Mouse (Mus musculus) C2C12 (cell line): ENCODE measurements around the gene Ngdn. TPM values are rescaled to one million over a fixed set of nuclear protein-coding genes. Genes with fewer than 3 reads are reported as not detected.

ENCODE experiments used
- H3K27me3 ChIP-seq: one replicate; pipeline ENCODE4 v1.6.1; 2011; ENCODE audit not compliant: control insufficient read depth, insufficient read depth, insufficient read length
- H3K36me3 ChIP-seq: one replicate; pipeline ENCODE4 v1.6.1; 2011; ENCODE audit not compliant: control insufficient read depth, insufficient read depth
- H3K4me3 ChIP-seq: one replicate; pipeline ENCODE4 v1.5.1; 2011; ENCODE audit warnings: mild to moderate bottlenecking, control low read depth; ENCODE audit not compliant: poor library complexity, insufficient read depth, severe bottlenecking
- H3K79me2 ChIP-seq: one replicate; pipeline ENCODE4 v1.6.1; 2011; ENCODE audit not compliant: control insufficient read depth, insufficient read depth
- H3K79me3 ChIP-seq: one replicate; pipeline ENCODE4 v1.6.1; 2011; ENCODE audit warnings: low read depth, control low read depth
- H3ac ChIP-seq: one replicate; pipeline ENCODE3; 2011; ENCODE audit warnings: low read depth; ENCODE audit not compliant: control insufficient read depth, insufficient read length
- CEBPB ChIP-seq: IDR thresholded peaks from one replicate; pipeline ENCODE4 v1.6.1; 2011; ENCODE audit warnings: low read depth, mild to moderate bottlenecking, control low read depth, moderate library complexity
- CTCF ChIP-seq: IDR thresholded peaks from one replicate; pipeline ENCODE4 v1.5.1; 2011; ENCODE audit not compliant: control insufficient read depth, insufficient read depth, insufficient read length
- FOSL1 ChIP-seq: IDR thresholded peaks from one replicate; pipeline ENCODE4 v1.8.0; 2011; ENCODE audit warnings: mild to moderate bottlenecking, low read length; ENCODE audit not compliant: poor library complexity, insufficient read depth, severe bottlenecking
- MAX ChIP-seq: IDR thresholded peaks from one replicate; pipeline ENCODE4 v1.6.1; 2011; ENCODE audit warnings: mild to moderate bottlenecking, control low read depth
- MYOD1 ChIP-seq: IDR thresholded peaks from one replicate; pipeline ENCODE4 v1.6.1; 2011; ENCODE audit warnings: low read depth; ENCODE audit not compliant: control insufficient read depth, insufficient read length
- MYOG ChIP-seq: IDR thresholded peaks from one replicate; pipeline ENCODE4 v1.6.1; 2011; ENCODE audit not compliant: control insufficient read depth, insufficient read length; ENCODE audit errors: extremely low read depth
- USF1 ChIP-seq: IDR thresholded peaks from one replicate; pipeline ENCODE4 v1.6.1; 2011; ENCODE audit warnings: low read depth, mild to moderate bottlenecking, control low read depth, moderate library complexity
- polyA plus RNA-seq: library from polyadenylated mRNA; unstranded; fragments of >200 nt; fragmentation: generic; extraction: Trizol; gene quantifications from one replicate; pipeline ENCODE4 v1.2.1, GENCODE M21; 2012; ENCODE audit warnings: missing spikeins

The Ngdn gene
- polyA plus RNA-seq, 1 experiment = 56.0 TPM

DNA sequence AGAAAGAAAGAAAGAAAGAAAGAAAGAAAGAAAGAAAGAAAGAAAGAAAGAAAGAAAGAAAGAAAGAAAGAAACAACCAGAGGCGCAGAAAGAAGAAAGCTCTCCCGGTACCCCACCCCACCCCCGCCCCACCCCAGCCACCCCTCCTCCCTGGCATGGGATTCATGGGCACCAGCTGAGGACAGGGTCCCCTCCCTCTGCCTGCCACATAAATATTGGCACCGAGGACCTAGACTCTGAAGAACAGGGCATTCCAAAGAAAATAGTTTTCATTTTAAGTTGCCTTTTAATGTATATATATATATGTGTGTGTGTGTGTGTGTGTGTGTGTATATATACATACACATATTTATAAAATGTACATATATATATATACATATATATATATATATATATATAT is 37.8 kb downstream of the Ngdn start:
- no peaks in the 10 kb centered on the region for H3K79me2 ChIP-seq
- H3ac ChIP-seq = no peak overlapping the region
- TF ChIP-seq CTCF (no peak), MAX (no peak), CEBPB (no peak), FOSL1 (no peak), MYOG (no peak), MYOD1 (no peak), USF1 (no peak)
- no peaks in the 10 kb centered on the region for H3K27me3 ChIP-seq
- H3K79me3 ChIP-seq = no peaks in the 10 kb centered on the region
- H3K36me3 ChIP-seq = no peaks in the 10 kb centered on the region
- no peak overlapping the region for H3K4me3 ChIP-seq

DNA sequence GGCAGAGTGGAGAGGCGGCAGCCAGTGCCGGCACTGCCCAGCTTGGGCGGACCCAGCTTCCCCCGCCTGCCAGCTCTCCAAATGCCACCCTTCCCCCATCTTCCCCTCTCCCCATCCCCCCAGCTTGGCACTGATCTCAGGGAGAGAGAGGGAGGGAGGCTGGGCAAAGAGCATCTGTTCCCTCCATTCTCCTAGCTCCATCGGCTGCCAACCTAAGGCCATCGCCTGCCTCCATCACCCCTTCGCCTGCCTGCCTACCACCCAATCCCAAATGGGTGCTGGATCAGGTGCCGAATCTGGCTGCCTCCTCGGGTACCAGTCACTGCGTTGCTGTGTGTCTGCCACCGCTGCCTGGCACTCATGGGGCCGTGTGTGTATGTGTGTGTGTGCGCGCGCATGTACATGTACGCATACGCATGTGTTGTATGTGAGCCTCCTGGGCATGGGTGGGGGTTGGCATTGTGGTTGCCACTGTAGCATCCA is 38.5 kb downstream of the Ngdn start:
- no peak overlapping the region for H3K4me3 ChIP-seq
- TF ChIP-seq MYOD1 = no peak
- TF ChIP-seq USF1 = no peak
- TF ChIP-seq CTCF = no peak
- TF ChIP-seq CEBPB = no peak
- no peak for TF ChIP-seq MYOG
- no peak for TF ChIP-seq FOSL1
- no peak for TF ChIP-seq MAX
- no peaks in the 10 kb centered on the region for H3K79me2 ChIP-seq
- no peaks in the 10 kb centered on the region for H3K79me3 ChIP-seq
- no peak overlapping the region for H3ac ChIP-seq
- H3K36me3 ChIP-seq = no peaks in the 10 kb centered on the region
- H3K27me3 ChIP-seq = no peaks in the 10 kb centered on the region

DNA sequence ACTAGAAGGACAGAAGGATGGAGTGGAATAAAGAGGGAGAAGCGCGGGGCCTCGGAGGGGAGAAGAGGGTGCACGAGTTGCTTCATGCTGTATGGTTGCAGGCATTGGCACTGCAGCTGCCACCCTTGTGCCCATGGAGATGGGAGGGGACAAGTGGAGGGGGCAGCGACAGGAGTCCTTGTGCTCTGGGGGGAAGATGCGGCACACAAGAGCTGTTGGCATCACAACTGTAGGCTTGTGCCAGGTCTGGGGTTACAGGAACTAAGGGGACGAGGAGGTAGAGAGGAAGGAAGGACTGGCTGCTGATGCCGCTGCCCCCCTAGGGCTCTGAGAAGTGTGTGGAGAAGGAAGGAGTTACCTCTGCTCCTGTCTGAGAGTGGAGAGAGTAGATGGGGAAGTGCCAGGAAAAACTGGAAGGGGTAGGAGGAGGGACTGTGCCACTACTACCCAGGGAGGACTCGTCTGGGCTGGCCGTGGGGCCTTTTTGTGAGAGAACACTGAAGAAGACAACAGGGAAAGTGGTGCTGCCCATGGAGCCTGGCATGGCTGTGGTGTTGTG is 39.0 kb downstream of the Ngdn start:
- TF ChIP-seq CTCF (no peak), FOSL1 (no peak), CEBPB (no peak), MYOG (no peak), MYOD1 (no peak), MAX (no peak), USF1 (no peak)
- no peaks in the 10 kb centered on the region for H3K27me3 ChIP-seq
- H3K36me3 ChIP-seq = no peaks in the 10 kb centered on the region
- no peak overlapping the region for H3K4me3 ChIP-seq
- no peaks in the 10 kb centered on the region for H3K79me2 ChIP-seq
- H3ac ChIP-seq = no peak overlapping the region
- H3K79me3 ChIP-seq = no peaks in the 10 kb centered on the region

DNA sequence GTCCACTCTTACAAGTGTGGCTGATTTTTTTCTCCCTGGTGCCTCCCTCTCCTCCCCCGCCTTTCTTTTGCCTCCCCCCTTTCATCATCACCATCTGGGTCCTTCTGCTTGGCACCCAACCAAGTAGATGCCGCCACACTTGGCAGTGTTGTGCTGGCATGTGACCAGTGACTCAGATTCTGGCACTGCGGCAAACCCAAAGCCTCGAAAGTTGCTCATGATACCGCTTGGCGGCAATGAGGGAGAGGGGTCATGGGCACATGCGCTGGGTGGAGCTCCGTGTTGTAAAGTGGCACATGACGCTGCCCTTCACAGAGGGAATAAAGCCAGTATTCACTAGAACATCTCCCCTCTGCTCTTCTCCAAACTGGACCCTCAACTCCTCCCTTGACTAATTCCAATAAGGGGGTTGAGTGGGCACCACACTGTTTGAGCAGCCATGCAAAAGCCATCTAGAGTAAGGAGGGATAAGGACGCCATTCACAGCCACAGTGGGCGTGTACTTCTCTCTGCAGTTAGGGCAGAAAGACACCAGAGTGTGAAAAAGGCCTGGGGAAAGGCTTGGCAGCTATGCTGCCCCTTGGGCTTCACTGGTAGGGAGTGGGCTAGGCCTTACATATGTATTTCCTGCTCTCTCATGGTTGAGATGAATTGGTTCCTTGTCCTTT is 40.0 kb downstream of the Ngdn start:
- Histone ChIP-seq H3K36me3 (no peaks in the 10 kb centered on the region), H3K27me3 (no peaks in the 10 kb centered on the region), H3K79me3 (no peaks in the 10 kb centered on the region), H3ac (no peak overlapping the region), H3K4me3 (no peak overlapping the region), H3K79me2 (no peaks in the 10 kb centered on the region)
- TF ChIP-seq MYOD1 (peak; percentile 53), CEBPB (peak; percentile 39), MYOG (no peak), FOSL1 (no peak), USF1 (peak; percentile 92), MAX (peak; percentile 99), CTCF (no peak)

DNA sequence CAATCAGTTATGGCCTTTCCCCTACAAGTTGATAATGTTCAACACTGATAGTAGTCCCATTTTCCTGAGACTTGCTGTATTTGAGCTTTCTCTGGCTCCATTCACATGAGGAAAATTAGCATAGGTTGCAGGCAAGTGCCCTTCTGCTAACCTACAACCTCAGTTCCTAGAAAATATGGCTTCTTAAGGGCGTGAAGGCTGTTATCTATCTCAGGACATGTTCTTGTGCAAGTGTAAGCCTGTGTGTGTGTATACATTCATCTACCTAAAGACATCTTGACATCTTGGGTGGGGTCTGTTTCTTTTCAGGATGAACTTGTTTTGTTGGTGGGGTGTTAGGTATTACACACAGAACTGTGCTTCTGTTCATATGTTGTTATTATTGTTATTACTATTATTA is 43.8 kb downstream of the Ngdn start:
- H3K36me3 ChIP-seq = no peaks in the 10 kb centered on the region
- TF ChIP-seq CEBPB (no peak), MYOG (no peak), CTCF (no peak), FOSL1 (no peak), MYOD1 (no peak), MAX (no peak), USF1 (no peak)
- no peak overlapping the region for H3K4me3 ChIP-seq
- no peaks in the 10 kb centered on the region for H3K79me2 ChIP-seq
- no peaks in the 10 kb centered on the region for H3K79me3 ChIP-seq
- H3K27me3 ChIP-seq = no peaks in the 10 kb centered on the region
- no peak overlapping the region for H3ac ChIP-seq
